Mouse (Mus musculus) cerebellum, adult (tissue): ENCODE measurements around the gene Kcnma1.

ENCODE experiments used
- ATAC-seq: cut with Nextera tagmentation; 2 replicates; pipeline ENCODE4 v1.9.2; 2017; ENCODE audit warnings: mild to moderate bottlenecking, moderate library complexity, mixed read lengths; ENCODE audit not compliant: insufficient number of reproducible peaks, low FRiP score, low TSS enrichment

Gene Kcnma1

GRCm38 (mm10) chr14:23706837-23707236 lies 307.5 kb downstream of the Kcnma1 start:
- ATAC-seq: no peak

- no peak for ATAC-seq
Measured at GRCm38 (mm10) chr14:23705647-23706046, 308.6 kb downstream of the Kcnma1 start.

GRCm38 (mm10) chr14:23704303-23704702 lies 310.0 kb downstream of the Kcnma1 start:
- no peak for ATAC-seq

- no peak for ATAC-seq
Measured at GRCm38 (mm10) chr14:23696341-23696740, 317.9 kb downstream of the Kcnma1 start.

- no peak for ATAC-seq
Measured at GRCm38 (mm10) chr14:23689681-23690080, 324.6 kb downstream of the Kcnma1 start.

- ATAC-seq: no peak
Measured at GRCm38 (mm10) chr14:23688513-23688912, 325.8 kb downstream of the Kcnma1 start.

GRCm38 (mm10) chr14:23684463-23685066 lies 329.7 kb downstream of the Kcnma1 start:
- 0 out of 2 replicates have a peak, but pooled peaks have one; percentile 38 for ATAC-seq

GRCm38 (mm10) chr14:23682758-23683157 lies 331.5 kb downstream of the Kcnma1 start:
- ATAC-seq: no peak

- no peak for ATAC-seq
Measured at GRCm38 (mm10) chr14:23679378-23679777, 334.9 kb downstream of the Kcnma1 start.

- ATAC-seq: no peak
Measured at GRCm38 (mm10) chr14:23666420-23666819, 347.9 kb downstream of the Kcnma1 start.

- no peak for ATAC-seq
Measured at GRCm38 (mm10) chr14:23651682-23652081, 362.6 kb downstream of the Kcnma1 start.

- ATAC-seq: no peak
Measured at GRCm38 (mm10) chr14:23650126-23650525, 364.2 kb downstream of the Kcnma1 start.

- ATAC-seq: no peak
Measured at GRCm38 (mm10) chr14:23645361-23646063, 368.8 kb downstream of the Kcnma1 start.

- ATAC-seq: no peak
Measured at GRCm38 (mm10) chr14:23643162-23643561, 371.1 kb downstream of the Kcnma1 start.

- ATAC-seq: no peak
Measured at GRCm38 (mm10) chr14:23640665-23641064, 373.6 kb downstream of the Kcnma1 start.

- no peak for ATAC-seq
Measured at GRCm38 (mm10) chr14:23638078-23638695, 376.1 kb downstream of the Kcnma1 start.

- no peak for ATAC-seq
Measured at GRCm38 (mm10) chr14:23635903-23636302, 378.4 kb downstream of the Kcnma1 start.

GRCm38 (mm10) chr14:23633011-23633595 lies 381.2 kb downstream of the Kcnma1 start:
- ATAC-seq: no peak

- no peak for ATAC-seq
Measured at GRCm38 (mm10) chr14:23626925-23627324, 387.4 kb downstream of the Kcnma1 start.

GRCm38 (mm10) chr14:23626114-23626513 lies 388.2 kb downstream of the Kcnma1 start:
- no peak for ATAC-seq

GRCm38 (mm10) chr14:23625436-23625835 lies 388.9 kb downstream of the Kcnma1 start:
- no peak for ATAC-seq
